Mouse (Mus musculus) neural tube, embryonic 11.5 days (tissue): ENCODE measurements around the gene Fam25c. TPM values are rescaled to one million over a fixed set of nuclear protein-coding genes. Genes with fewer than 3 reads are reported as not detected.
"Not testable (repeated sequence)": the region's sequence is repeated elsewhere in the genome, so short reads cannot be mapped to it uniquely, and the experiment has no call there.

ENCODE experiments used
- ATAC-seq: fragments of 200-750 bp; cut with Nextera tagmentation; 2 replicates; pipeline ENCODE4 v1.8.0; 2017; ENCODE audit warnings: moderate number of reproducible peaks, mild to moderate bottlenecking, moderate TSS enrichment, moderate library complexity; ENCODE audit not compliant: insufficient read depth, low FRiP score, low TSS enrichment
- DNase-seq: peaks from one replicate; pipeline ENCODE4 v3.0.0-alpha.2; 2015; ENCODE audit warnings: low spot score
- H3K27ac ChIP-seq: fragments of 300-500 bp; sonication (generic); 2 replicates; pipeline ENCODE4 v1.5.1; 2014; ENCODE audit warnings: low read depth, mild to moderate bottlenecking, low read length
- H3K27me3 ChIP-seq: fragments of 300-500 bp; sonication (generic); 2 replicates; pipeline ENCODE4 v1.6.1; 2014; ENCODE audit warnings: mild to moderate bottlenecking, low read length, mixed read lengths; ENCODE audit not compliant: control insufficient read depth, insufficient read depth
- H3K36me3 ChIP-seq: fragments of 300-500 bp; sonication (generic); 2 replicates; pipeline ENCODE4 v1.6.1; 2014; ENCODE audit warnings: mild to moderate bottlenecking, low read length, moderate library complexity, mixed read lengths; ENCODE audit not compliant: control insufficient read depth, insufficient read depth
- H3K4me1 ChIP-seq: fragments of 300-500 bp; sonication (generic); 2 replicates; pipeline ENCODE4 v1.6.1; 2014; ENCODE audit warnings: low read length, mixed read lengths; ENCODE audit not compliant: control insufficient read depth, insufficient read depth
- H3K4me2 ChIP-seq: fragments of 300-500 bp; sonication (generic); 2 replicates; pipeline ENCODE4 v1.6.1; 2014; ENCODE audit warnings: low read depth, mild to moderate bottlenecking, moderate library complexity
- H3K4me3 ChIP-seq: fragments of 300-500 bp; sonication (generic); 2 replicates; pipeline ENCODE4 v1.5.1; 2014; ENCODE audit warnings: low read depth, low read length
- H3K9ac ChIP-seq: fragments of 300-500 bp; sonication (generic); 2 replicates; pipeline ENCODE4 v1.6.1; 2014; ENCODE audit warnings: mild to moderate bottlenecking, low read length
- H3K9me3 ChIP-seq: fragments of 300-500 bp; sonication (generic); 2 replicates; pipeline ENCODE4 v1.6.1; 2016; ENCODE audit warnings: low read length; ENCODE audit not compliant: control insufficient read depth
- WGBS: fragments of 180-500 bp; shearing (Covaris S2); extraction: QIAGEN DNeasy Blood & Tissue Kit; methylation state at CpG from one replicate; pipeline ENCODE4 v1.1.7; 2014; 5-methylcytosine and 5-hydroxymethylcytosine counted together
- polyA plus RNA-seq: library from polyadenylated mRNA; unstranded; fragments of >200 nt; fragmentation: Nextera tagmentation; extraction: Ambion mirVana; gene quantifications from 2 replicates; pipeline ENCODE4 v1.2.1, GENCODE M21; 2014

The Fam25c gene
- polyA plus RNA-seq, 1 experiment from 2014 or later = not detected

- WGBS = 74% methylated on average over 2 of the region's 2 CpGs
- H3K4me1 ChIP-seq = peaks cover 2% of the 10 kb centered on the region; the same call in 1 of the 2 replicates
- H3K27me3 ChIP-seq = no peaks in the 10 kb centered on the region
- H3K9me3 ChIP-seq = no peaks in the 10 kb centered on the region
- H3K4me2 ChIP-seq = no peak overlapping the region
- ATAC-seq (no peak), DNase-seq (no peak)
- H3K36me3 ChIP-seq = no peaks in the 10 kb centered on the region
- H3K4me3 ChIP-seq = no peak overlapping the region
- H3K9ac ChIP-seq = no peak overlapping the region
- no peak overlapping the region for H3K27ac ChIP-seq
Observed at GRCm38 (mm10) chr14:34371763-34372162, 16.5 kb upstream of the Fam25c start.

- H3K9ac ChIP-seq = no peak overlapping the region
- WGBS = 86% methylated on average over 3 of the region's 3 CpGs
- H3K27ac ChIP-seq = no peak overlapping the region
- H3K4me3 ChIP-seq = no peak overlapping the region
- no peaks in the 10 kb centered on the region for H3K9me3 ChIP-seq
- no peaks in the 10 kb centered on the region for H3K27me3 ChIP-seq
- DNase-seq (no peak), ATAC-seq (no peak)
- H3K4me1 ChIP-seq = peaks cover 2% of the 10 kb centered on the region; the same call in 1 of the 2 replicates
- no peak overlapping the region for H3K4me2 ChIP-seq
- no peaks in the 10 kb centered on the region for H3K36me3 ChIP-seq
Observed at GRCm38 (mm10) chr14:34370921-34371320, 15.7 kb upstream of the Fam25c start.

- H3K9me3 ChIP-seq = no peaks in the 10 kb centered on the region
- ATAC-seq (no peak), DNase-seq (no peak)
- no peak overlapping the region for H3K4me2 ChIP-seq
- H3K27me3 ChIP-seq = no peaks in the 10 kb centered on the region
- H3K9ac ChIP-seq = no peak overlapping the region
- H3K36me3 ChIP-seq = no peaks in the 10 kb centered on the region
- no peak overlapping the region for H3K27ac ChIP-seq
- H3K4me1 ChIP-seq = peaks cover 2% of the 10 kb centered on the region; the same call in 1 of the 2 replicates
- 51% methylated on average over 3 of the region's 3 CpGs for WGBS
- no peak overlapping the region for H3K4me3 ChIP-seq
Observed at GRCm38 (mm10) chr14:34370203-34370602, 15.0 kb upstream of the Fam25c start.

GRCm38 (mm10) chr14:34365147-34365507 is 9.9 kb upstream of the Fam25c start:
- Histone ChIP-seq H3K9me3 (no peaks in the 10 kb centered on the region), H3K4me3 (no peak overlapping the region), H3K4me1 (0 out of 2 replicates have a peak, but pooled peaks cover 2% of the 10 kb centered on the region), H3K27ac (no peak overlapping the region), H3K36me3 (no peaks in the 10 kb centered on the region), H3K9ac (no peak overlapping the region), H3K4me2 (no peak overlapping the region), H3K27me3 (no peaks in the 10 kb centered on the region)
- WGBS = 88% methylated on average over 2 of the region's 2 CpGs
- no peak for DNase-seq
- ATAC-seq = no peak

DNA sequence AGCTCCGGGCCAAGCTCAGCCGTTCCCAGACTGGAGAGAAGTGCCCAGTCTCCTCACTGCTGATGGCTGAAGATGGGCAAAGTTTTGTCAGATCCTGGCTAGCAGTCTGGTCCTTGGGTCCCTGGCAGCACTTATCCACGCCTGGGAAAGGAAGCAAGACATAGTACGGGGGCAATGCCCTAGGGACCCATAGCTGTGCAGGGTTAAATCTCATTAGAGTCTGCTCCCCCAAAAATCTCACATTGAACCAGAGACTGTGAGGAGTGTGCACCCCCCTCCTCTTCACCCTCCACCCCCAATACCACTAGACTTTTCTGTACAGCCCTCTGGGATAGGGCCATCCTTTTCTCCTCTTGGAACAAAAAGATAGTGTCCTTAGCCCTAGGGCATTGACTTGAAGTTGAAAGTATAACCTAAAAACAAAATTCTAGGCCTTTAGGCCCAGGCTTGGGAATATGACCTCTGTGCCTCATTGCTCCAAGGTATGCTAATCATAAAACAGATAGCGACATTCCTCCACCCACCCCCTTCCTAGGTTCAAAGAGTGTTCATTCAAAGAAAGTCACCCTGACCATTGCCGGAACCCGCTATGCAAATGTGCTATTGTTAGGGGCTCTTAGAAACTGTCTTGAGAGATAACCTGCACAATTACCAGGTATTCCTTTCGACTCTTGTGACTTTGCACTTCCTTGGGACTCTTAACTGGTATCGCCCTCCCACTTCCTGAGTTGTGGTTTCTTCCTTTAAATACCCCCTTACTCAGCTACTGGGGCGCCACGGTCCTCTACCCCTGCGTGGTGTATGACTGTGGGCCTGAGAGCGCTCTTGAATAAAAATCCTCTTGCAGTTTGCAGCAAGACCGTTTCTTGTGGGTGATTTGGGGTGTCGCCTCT is 9.3 kb upstream of the Fam25c start:
- H3K27me3 ChIP-seq, H3K9me3 ChIP-seq, H3K27ac ChIP-seq, H3K4me1 ChIP-seq, H3K36me3 ChIP-seq, DNase-seq: not testable (repeated sequence)
- H3K9ac ChIP-seq = peak overlapping the region; percentile 65
- H3K4me3 ChIP-seq = peak overlapping the region; percentile 38; the same call in 1 of the 2 replicates
- H3K4me2 ChIP-seq = peak overlapping the region; percentile 82
- 78% methylated on average over 15 of the region's 15 CpGs for WGBS
- ATAC-seq = 0 out of 2 replicates have a peak, but pooled peaks have one; percentile 18

GRCm38 (mm10) chr14:34363490-34364253 is 8.4 kb upstream of the Fam25c start:
- Histone ChIP-seq H3K4me3 (peak overlapping the region; percentile 38), H3K9ac (peak overlapping the region; percentile 65), H3K27ac (no peak overlapping the region), H3K9me3 (no peaks in the 10 kb centered on the region), H3K4me1 (0 out of 2 replicates have a peak, but pooled peaks cover 2% of the 10 kb centered on the region), H3K27me3 (no peaks in the 10 kb centered on the region), H3K4me2 (peak overlapping the region; percentile 82), H3K36me3 (no peaks in the 10 kb centered on the region)
- 2% methylated on average over 32 of the region's 32 CpGs for WGBS
- peak; percentile 67 for DNase-seq
- ATAC-seq = peak; percentile 78

DNA sequence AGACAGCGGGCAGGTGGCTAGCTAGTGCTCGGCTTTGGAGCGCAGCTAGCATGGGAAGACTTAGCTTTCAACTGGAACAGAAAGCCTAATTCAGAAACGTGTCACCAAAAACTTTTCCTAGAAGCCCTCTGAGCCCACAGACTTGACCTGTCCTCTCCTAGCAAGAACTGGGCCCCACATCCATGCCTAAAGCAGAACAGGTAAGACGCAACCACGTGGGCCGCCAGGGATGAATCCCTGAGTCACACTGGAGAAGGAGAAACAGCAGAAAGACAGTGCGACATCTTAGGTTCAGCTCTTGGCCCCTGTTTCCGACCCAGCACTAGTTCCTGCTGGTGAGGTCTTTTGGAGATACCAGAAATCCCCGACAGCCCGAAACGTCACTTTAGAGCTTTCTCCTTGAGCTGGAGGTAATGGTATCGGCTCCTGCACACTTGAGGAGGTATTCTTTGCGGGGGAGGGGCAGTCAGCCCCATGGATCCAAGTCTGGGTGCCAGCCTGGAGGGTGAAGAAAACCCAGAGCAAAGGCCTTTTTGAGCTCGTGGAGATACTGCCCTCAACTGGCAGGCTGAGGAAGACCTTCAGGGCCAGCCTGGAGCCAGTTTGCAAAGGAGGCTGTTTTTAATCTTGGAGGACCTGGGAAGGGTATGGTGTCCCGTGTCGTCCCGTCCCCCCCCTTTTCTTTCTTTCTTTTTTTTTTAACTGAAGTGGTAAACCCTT is 7.7 kb upstream of the Fam25c start:
- Histone ChIP-seq H3K4me1 (0 out of 2 replicates have a peak, but pooled peaks cover 2% of the 10 kb centered on the region), H3K27me3 (no peaks in the 10 kb centered on the region), H3K4me2 (peak overlapping the region; percentile 82), H3K36me3 (no peaks in the 10 kb centered on the region), H3K9ac (peak overlapping the region; percentile 65), H3K4me3 (peak overlapping the region; percentile 38), H3K27ac (no peak overlapping the region), H3K9me3 (no peaks in the 10 kb centered on the region)
- WGBS = 30% methylated on average over 18 of the region's 18 CpGs
- DNase-seq (peak; percentile 76), ATAC-seq (peak; percentile 42; the same call in 1 of the 2 replicates)

- ATAC-seq (no peak), DNase-seq (no peak)
- no peak overlapping the region for H3K27ac ChIP-seq
- no peaks in the 10 kb centered on the region for H3K36me3 ChIP-seq
- no peak overlapping the region for H3K4me2 ChIP-seq
- whole genome bisulfite sequencing = 79% methylated on average over 4 of the region's 4 CpGs
- 0 out of 2 replicates have a peak, but pooled peaks cover 2% of the 10 kb centered on the region for H3K4me1 ChIP-seq
- no peak overlapping the region for H3K4me3 ChIP-seq
- no peak overlapping the region for H3K9ac ChIP-seq
- H3K27me3 ChIP-seq = no peaks in the 10 kb centered on the region
- H3K9me3 ChIP-seq = no peaks in the 10 kb centered on the region
Observed at GRCm38 (mm10) chr14:34362135-34362534, 6.9 kb upstream of the Fam25c start.
